31 mouse cellular contexts compared by ENCODE assay signal in the genomic region with DNA sequence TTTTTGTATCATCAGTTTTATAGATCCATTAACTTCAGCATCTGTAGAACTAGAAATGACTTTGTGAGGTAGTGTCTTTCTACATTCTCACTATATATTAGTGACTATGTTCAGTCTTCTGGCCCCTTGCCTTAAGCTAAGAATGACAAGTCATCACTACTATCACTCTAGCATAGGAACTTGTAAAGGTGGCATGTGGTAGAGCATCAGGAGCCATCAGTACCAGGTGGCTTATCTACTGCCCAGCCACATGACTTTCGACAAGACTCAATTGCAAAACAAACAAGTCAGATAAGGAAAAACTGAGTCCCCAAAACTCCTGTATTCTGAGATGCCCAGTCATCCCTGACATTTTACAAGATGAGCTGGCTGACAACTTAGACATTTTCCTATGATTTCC. TPM values are rescaled to one million over a fixed set of nuclear protein-coding genes. Genes with fewer than 3 reads are reported as not detected.
A peak's percentile ranks its signal among the peaks of the same experiment; 100 is the strongest.
DNase-seq lines count a peak whose midpoint lies in the region; ATAC-seq and TF ChIP-seq lines count a peak whose summit lies in the region.
"Had no signal": no experiment of that assay in that cellular context is flagged by ENCODE, and none has a peak within 500 bp of the region (broad histone marks: within the 10 kb centered on the region; RNA-seq: fewer than 3 reads in every experiment).

No protein-coding gene starts in this region.

- no peak for TF ChIP-seq POLR2A in MEL (IDR thresholded peaks at IDR 0.05; ENCODE audit: control insufficient read depth in 1 of 2, insufficient read depth in 1 of 2, low read depth in 1 of 2, low read length in 2 of 2, poor library complexity in 1 of 2)

- no peak for TF ChIP-seq RAD21 in MEL (IDR thresholded peaks at IDR 0.05; ENCODE audit: low read depth, low read length)

- TF ChIP-seq CTCF in MEL (IDR thresholded peaks at IDR 0.05 in 2 of 3, conservative IDR thresholded peaks at IDR 0.05 in 1 of 3; ENCODE audit: control insufficient read depth in 1 of 3, insufficient read depth in 1 of 3, low read depth in 2 of 3, low read length in 3 of 3, poor library complexity in 1 of 3, severe bottlenecking in 1 of 3), result no peak
- TF ChIP-seq CTCF in liver, embryonic 14.5 days (IDR thresholded peaks at IDR 0.05; ENCODE audit: low read depth), result no peak
- no peak for TF ChIP-seq CTCF in lung, postnatal 0 days (IDR thresholded peaks at IDR 0.05)

- H3K9me3 ChIP-seq in liver, embryonic 11.5 days (ENCODE audit: control insufficient read depth, low read length), result no peaks in the 10 kb centered on the region
- H3K9me3 ChIP-seq in MEL (replicated peaks; ENCODE audit: insufficient read depth, low read length), result no peaks in the 10 kb centered on the region
- H3K9me3 ChIP-seq in liver, embryonic 14.5 days (ENCODE audit: control insufficient read depth, low read length), result no peaks in the 10 kb centered on the region
- H3K9me3 ChIP-seq in forebrain, embryonic 13.5 days (replicated peaks), result no peaks in the 10 kb centered on the region
- no peaks in the 10 kb centered on the region for H3K9me3 ChIP-seq in lung, postnatal 0 days (ENCODE audit: low read length)
- H3K9me3 ChIP-seq: embryonic facial prominence, embryonic 10.5 days; embryonic facial prominence, embryonic 13.5 days; forebrain, embryonic 12.5 days had no signal

- no peaks in the 10 kb centered on the region for H3K79me2 ChIP-seq in MEL (ENCODE audit: control insufficient read depth, insufficient read depth, low read length, poor library complexity)

- no peaks in the 10 kb centered on the region for H3K27me3 ChIP-seq in liver, embryonic 11.5 days (replicated peaks; ENCODE audit: control insufficient read depth, insufficient read depth, low read length)
- H3K27me3 ChIP-seq in MEL (ENCODE audit: control insufficient read depth in 1 of 2, insufficient read depth in 2 of 2, low read length in 2 of 2), result no peaks in the 10 kb centered on the region
- no peaks in the 10 kb centered on the region for H3K27me3 ChIP-seq in liver, embryonic 14.5 days (ENCODE audit: control insufficient read depth, insufficient read depth, low read length)
- H3K27me3 ChIP-seq in forebrain, embryonic 13.5 days, result no peaks in the 10 kb centered on the region
- H3K27me3 ChIP-seq in lung, postnatal 0 days (replicated peaks; ENCODE audit: insufficient read depth, low read length), result no peaks in the 10 kb centered on the region
- H3K27me3 ChIP-seq: CH12.LX; embryonic facial prominence, embryonic 13.5 days; forebrain, embryonic 12.5 days had no signal

- no peak overlapping the region for H3K9ac ChIP-seq in liver, embryonic 11.5 days (ENCODE audit: low read depth, low read length)
- no peak overlapping the region for H3K9ac ChIP-seq in MEL (ENCODE audit: control insufficient read depth, low read depth, low read length, poor library complexity, severe bottlenecking)
- H3K9ac ChIP-seq in liver, embryonic 14.5 days (replicated peaks), result no peak overlapping the region
- H3K9ac ChIP-seq in forebrain, embryonic 13.5 days, result no peak overlapping the region
- H3K9ac ChIP-seq in lung, postnatal 0 days (replicated peaks; ENCODE audit: low read depth), result no peak overlapping the region
- H3K9ac ChIP-seq: embryonic facial prominence, embryonic 13.5 days; forebrain, embryonic 12.5 days; hindbrain, embryonic 14.5 days had no signal

- peak; percentile 49; the same call in 1 of the 2 replicates for ATAC-seq in liver, embryonic 11.5 days (replicated peaks; ENCODE audit: low FRiP score)
- ATAC-seq in liver, embryonic 14.5 days (ENCODE audit: insufficient read depth), result peak; percentile 70
- ATAC-seq in megakaryocyte progenitor cell, adult 5-6 weeks (replicated peaks; ENCODE audit: poor library complexity), result 0 out of 2 replicates have a peak, but pooled peaks have one; percentile 29
- no peak for ATAC-seq in forebrain, embryonic 13.5 days
- no peak for ATAC-seq in lung, postnatal 0 days
- ATAC-seq: activated CD4-positive, CD25-positive, alpha-beta regulatory T cell, adult 4 months; forebrain, embryonic 16.5 days; hindbrain, postnatal 0 days; inflammation-experienced regulatory T-cells, adult 6 months had no signal

- no peak overlapping the region for H3K4me3 ChIP-seq in liver, embryonic 11.5 days (ENCODE audit: low read depth, low read length)
- no peak overlapping the region for H3K4me3 ChIP-seq in MEL (ENCODE audit: control insufficient read depth in 1 of 2, insufficient read depth in 1 of 2, low read depth in 2 of 2, low read length in 2 of 2)
- no peak overlapping the region for H3K4me3 ChIP-seq in liver, embryonic 14.5 days (ENCODE audit: insufficient read depth in 1 of 2, low read depth in 2 of 2, low read length in 2 of 2)
- no peak overlapping the region for H3K4me3 ChIP-seq in forebrain, embryonic 13.5 days
- H3K4me3 ChIP-seq in lung, postnatal 0 days (ENCODE audit: low read depth, low read length), result no peak overlapping the region
- H3K4me3 ChIP-seq: embryonic facial prominence, embryonic 10.5 days; embryonic facial prominence, embryonic 13.5 days; erythroblast, embryonic 14.5 days; forebrain, embryonic 12.5 days had no signal

- H3K4me1 ChIP-seq in liver, embryonic 11.5 days (replicated peaks; ENCODE audit: control insufficient read depth, insufficient read depth, low read length), result no peaks in the 10 kb centered on the region
- H3K4me1 ChIP-seq in MEL (ENCODE audit: control insufficient read depth in 1 of 2, insufficient read depth in 2 of 2, low read length in 2 of 2), result no peaks in the 10 kb centered on the region; a peak in 1 of 4 replicates
- 0 out of 4 replicates have a peak, but pooled peaks cover 0 to 1% of the 10 kb centered on the region in 2 experiments for H3K4me1 ChIP-seq in liver, embryonic 14.5 days (replicated peaks; ENCODE audit: control insufficient read depth in 2 of 2, insufficient read depth in 2 of 2, low read length in 1 of 2)
- no peaks in the 10 kb centered on the region for H3K4me1 ChIP-seq in forebrain, embryonic 13.5 days
- no peaks in the 10 kb centered on the region for H3K4me1 ChIP-seq in lung, postnatal 0 days (ENCODE audit: insufficient read depth, low read depth, low read length)
- H3K4me1 ChIP-seq: embryonic facial prominence, embryonic 10.5 days; embryonic facial prominence, embryonic 13.5 days; forebrain, embryonic 12.5 days had no signal

- TF ChIP-seq EP300 in MEL (IDR thresholded peaks at IDR 0.05; ENCODE audit: low read depth in 1 of 2, low read length in 2 of 2), result no peak; a peak in 1 of 4 replicates
- no peak for TF ChIP-seq EP300 in liver, embryonic 14.5 days (IDR thresholded peaks at IDR 0.05; ENCODE audit: low read depth)
- no peak for TF ChIP-seq EP300 in lung, postnatal 0 days (IDR thresholded peaks at IDR 0.05)

- no peak overlapping the region for H3K4me2 ChIP-seq in liver, embryonic 11.5 days
- H3K4me2 ChIP-seq in liver, embryonic 14.5 days (ENCODE audit: low read depth), result no peak overlapping the region
- H3K4me2 ChIP-seq in forebrain, embryonic 13.5 days, result no peak overlapping the region
- H3K4me2 ChIP-seq in lung, postnatal 0 days (replicated peaks; ENCODE audit: low read depth, low read length), result no peak overlapping the region
- H3K4me2 ChIP-seq: embryonic facial prominence, embryonic 13.5 days; forebrain, embryonic 12.5 days; heart, embryonic 11.5 days; hindbrain, embryonic 14.5 days had no signal

- H3K27ac ChIP-seq in liver, embryonic 11.5 days (ENCODE audit: low read depth, low read length), result no peak overlapping the region
- H3K27ac ChIP-seq in MEL (ENCODE audit: control insufficient read depth, low read depth, low read length), result no peak overlapping the region
- H3K27ac ChIP-seq in liver, embryonic 14.5 days, result no peak overlapping the region
- no peak overlapping the region for H3K27ac ChIP-seq in forebrain, embryonic 13.5 days
- H3K27ac ChIP-seq in lung, postnatal 0 days (ENCODE audit: low read length), result no peak overlapping the region
- H3K27ac ChIP-seq: embryonic facial prominence, embryonic 10.5 days; embryonic facial prominence, embryonic 13.5 days; forebrain, embryonic 12.5 days; hindbrain, embryonic 14.5 days; hindbrain, postnatal 0 days had no signal

- 53% methylated on average over 1 of the region's 1 CpGs for WGBS in liver, embryonic 11.5 days
- 22% methylated on average over 1 of the region's 1 CpGs for WGBS in liver, embryonic 14.5 days (ENCODE audit: insufficient replicate concordance)
- 97% methylated on average over 1 of the region's 1 CpGs for WGBS in forebrain, embryonic 13.5 days
- WGBS in lung, postnatal 0 days, result 56% methylated on average over 1 of the region's 1 CpGs

- peaks cover 10% of the 10 kb centered on the region; the same call in 1 of the 2 replicates for H3K36me3 ChIP-seq in liver, embryonic 11.5 days (ENCODE audit: control insufficient read depth, insufficient read depth, low read length)
- peaks cover 0 to 24% of the 10 kb centered on the region in 2 experiments; a peak in 2 of 4 replicates for H3K36me3 ChIP-seq in MEL (ENCODE audit: control insufficient read depth in 1 of 2, insufficient read depth in 2 of 2, low read length in 2 of 2)
- peaks cover 5% of the 10 kb centered on the region; the same call in 1 of the 2 replicates for H3K36me3 ChIP-seq in liver, embryonic 14.5 days (replicated peaks; ENCODE audit: control insufficient read depth, insufficient read depth, low read depth)
- H3K36me3 ChIP-seq in forebrain, embryonic 13.5 days (ENCODE audit: poor library complexity, severe bottlenecking), result peaks cover 52% of the 10 kb centered on the region
- H3K36me3 ChIP-seq in lung, postnatal 0 days (ENCODE audit: insufficient read depth, low read length), result peaks cover 11% of the 10 kb centered on the region; the same call in 1 of the 2 replicates

- DNase-seq in liver, embryonic 11.5 days (ENCODE audit: low spot score), result no peak
- DNase-seq in liver (no peak), MEL (ENCODE audit: low read depth, low spot score) (no peak)
- DNase-seq in liver, embryonic 14.5 days (ENCODE audit: low read depth in 3 of 3, low spot score in 3 of 3), result no peak
- DNase-seq in adrenal gland, adult 8-10 months, result no peak
- no peak for DNase-seq in lung, postnatal 0 days (ENCODE audit: low spot score)
- DNase-seq: adrenal gland, postnatal 10 days; B cell, adult 2 months; cerebellum, adult 11-12 months; cerebellum, adult 8-10 months; cerebellum, postnatal 10 days; cerebellum, postnatal 36 days; embryo, embryonic 11 days; gastrocnemius, postnatal 10 days; heart, postnatal 4 days had no signal

RNA-seq across cellular contexts. Expression of a gene that starts 51.3 kb away (rescaled TPM):
- polyA plus RNA-seq in liver, embryonic 11.5 days (2014; fragmentation: Nextera tagmentation; extraction: Ambion mirVana), result not detected in 2 replicates
- not detected in 2 replicates for total RNA-seq in MEL (2012; rRNA removed)
- not detected for polyA plus RNA-seq in MEL (2012; ENCODE audit: insufficient read depth in 1 of 2, insufficient read length in 2 of 2, low read depth in 1 of 2, low replicate concordance in 2 of 2, missing spikeins in 1 of 2)
- 2.2 and 3.1 TPM in 2 replicates for polyA plus RNA-seq in liver, embryonic 14.5 days (2012; rRNA removed)
- 2.4 and 3.2 TPM in 2 replicates for polyA plus RNA-seq in liver, embryonic 14.5 days (2014; fragmentation: Nextera tagmentation; extraction: Ambion mirVana)
- total RNA-seq in megakaryocyte progenitor cell, adult 5-6 weeks (2015), result 131 and 143 TPM in 2 replicates
- 34.6 and 51.2 TPM in 2 replicates for total RNA-seq in megakaryocyte progenitor cell, adult 5-6 weeks (2017)
- polyA plus RNA-seq in forebrain, embryonic 13.5 days (2015; fragmentation: Nextera tagmentation; extraction: Ambion mirVana), result not detected in 2 replicates
- total RNA-seq in adrenal gland, adult 8-10 months (2022), result 1 to 10 TPM in 1 of 4 experiments, under 1 TPM in 1, not detected in 2; 0.46 to 1.1 TPM
- 41.2 and 51.3 TPM in 2 replicates for polyA plus RNA-seq in lung, postnatal 0 days (2015; fragmentation: Nextera tagmentation; extraction: Ambion mirVana)
- total RNA-seq: CH12.LX; gastrocnemius, adult 18-20 months; hindbrain, postnatal 0 days had no signal
- polyA plus RNA-seq: activated CD4-positive, CD25-positive, alpha-beta regulatory T cell, adult 4 months; embryonic facial prominence, embryonic 10.5 days; embryonic facial prominence, embryonic 13.5 days; erythroblast, embryonic 14.5 days; forebrain, embryonic 12.5 days; forebrain, embryonic 16.5 days; heart, embryonic 11.5 days; heart, embryonic 14.5 days; hindbrain, embryonic 11.5 days; inflammation-experienced regulatory T-cells, adult 6 months had no signal

Comparison
In these comparisons a context has a peak if more than half of its experiments do, and no peak if none do; other contexts are left out.
1. ATAC-seq: peak in liver, embryonic 11.5 days (single experiment), liver, embryonic 14.5 days (single experiment) and megakaryocyte progenitor cell, adult 5-6 weeks (single experiment); none in forebrain, embryonic 13.5 days (single experiment) and lung, postnatal 0 days (single experiment).
2. RNA of a gene that starts 51.3 kb away (polyA plus RNA-seq): 41.2 to 51.3 TPM in lung, postnatal 0 days; 2.2 to 3.2 TPM in liver, embryonic 14.5 days, not detected in forebrain, embryonic 13.5 days, not detected in liver, embryonic 11.5 days and not detected in MEL; every median in the first group is over 10 times any median in the second.